Mouse (Mus musculus) neural tube, embryonic 15.5 days (tissue): Measurements from ENCODE around the gene Ubc. TPM values are rescaled to one million over a fixed set of nuclear protein-coding genes. Genes with fewer than 3 reads are reported as not detected.
"Not testable (repeated sequence)": the region's sequence is repeated elsewhere in the genome, so short reads cannot be mapped to it uniquely, and the experiment has no call there.

Experiments used
- ATAC-seq: fragments of 200-750 bp; cut with Nextera tagmentation; 2 replicates; pipeline ENCODE4 v1.8.0; 2017; ENCODE audit warnings: mild to moderate bottlenecking, moderate TSS enrichment, moderate library complexity; ENCODE audit not compliant: low FRiP score
- H3K27ac ChIP-seq: fragments of 300-500 bp; sonication (generic); replicated peaks from 2 replicates; pipeline ENCODE4 v1.5.1; 2015; ENCODE audit warnings: mild to moderate bottlenecking, inconsistent platforms
- H3K27me3 ChIP-seq: fragments of 300-500 bp; sonication (generic); replicated peaks from 2 replicates; pipeline ENCODE4 v1.6.1; 2015; ENCODE audit warnings: inconsistent platforms
- H3K36me3 ChIP-seq: fragments of 300-500 bp; sonication (generic); 2 replicates; pipeline ENCODE4 v1.6.1; 2015; ENCODE audit warnings: inconsistent platforms
- H3K4me1 ChIP-seq: fragments of 300-500 bp; sonication (generic); 2 replicates; pipeline ENCODE4 v1.6.1; 2015; ENCODE audit warnings: inconsistent platforms
- H3K4me2 ChIP-seq: fragments of 300-500 bp; sonication (generic); 2 replicates; pipeline ENCODE4 v1.6.1; 2015; ENCODE audit warnings: inconsistent platforms, mild to moderate bottlenecking, moderate library complexity
- H3K4me3 ChIP-seq: fragments of 300-500 bp; sonication (generic); replicated peaks from 2 replicates; pipeline ENCODE4 v1.5.1; 2015; ENCODE audit warnings: mild to moderate bottlenecking, inconsistent platforms
- H3K9ac ChIP-seq: fragments of 300-500 bp; sonication (generic); replicated peaks from 2 replicates; pipeline ENCODE4 v1.6.1; 2015; ENCODE audit warnings: mild to moderate bottlenecking, inconsistent platforms
- H3K9me3 ChIP-seq: fragments of 300-500 bp; sonication (generic); replicated peaks from 2 replicates; pipeline ENCODE4 v1.6.1; 2016; ENCODE audit warnings: inconsistent platforms
- WGBS: fragments of 180-500 bp; shearing (Covaris S2); methylation state at CpG from one replicate; pipeline ENCODE4 v1.1.7; 2015; ENCODE audit warnings: mixed read lengths; 5-methylcytosine and 5-hydroxymethylcytosine counted together
- polyA plus RNA-seq: library from polyadenylated mRNA; unstranded; fragments of >200 nt; fragmentation: Nextera tagmentation; extraction: Ambion mirVana; gene quantifications from 2 replicates; pipeline ENCODE4 v1.2.1, GENCODE M21; 2015

Gene Ubc
- 1,353 and 1,380 TPM in 2 replicates for polyA plus RNA-seq

GRCm38 (mm10) chr5:125389579-125390441 lies at the start of gene Ubc:
Gene Ubc (minus strand): TSS chr5:125390202.
- under 1% methylated on average over 67 of the region's 69 CpGs for WGBS
- ATAC-seq = peak; percentile 56
- Histone ChIP-seq H3K4me2 (peak within 1 kb of the TSS; percentile 94), H3K9ac (peak within 1 kb of the TSS; percentile 100), H3K27me3 (no peaks in the 10 kb centered on the region), H3K4me1 (peaks cover 54% of the 10 kb centered on the region), H3K9me3 (no peaks in the 10 kb centered on the region), H3K4me3 (peak within 1 kb of the TSS; percentile 100), H3K27ac (peak within 1 kb of the TSS; percentile 98), H3K36me3 (peaks cover 11% of the 10 kb centered on the region)

GRCm38 (mm10) chr5:125434347-125434746 lies 44.3 kb upstream of the Ubc start:
- Histone ChIP-seq H3K4me3 (peak overlapping the region; percentile 94), H3K4me2 (peak overlapping the region; percentile 91), H3K27ac (0 out of 2 replicates have a peak overlapping the region, but pooled peaks have one; percentile 49), H3K36me3 (peaks cover 23% of the 10 kb centered on the region), H3K4me1 (peaks cover 12% of the 10 kb centered on the region)
- not testable (repeated sequence) for ATAC-seq, H3K9ac ChIP-seq, H3K9me3 ChIP-seq, H3K27me3 ChIP-seq
- WGBS = 51% methylated on average over 15 of the region's 15 CpGs

- Histone ChIP-seq H3K27me3 (no peaks in the 10 kb centered on the region), H3K9me3 (no peaks in the 10 kb centered on the region), H3K27ac (peak within 1 kb of the TSS; percentile 80), H3K4me3 (peak within 1 kb of the TSS; percentile 94), H3K9ac (peak within 1 kb of the TSS; percentile 86), H3K4me1 (peaks cover 12% of the 10 kb centered on the region), H3K36me3 (peaks cover 28% of the 10 kb centered on the region), H3K4me2 (peak within 1 kb of the TSS; percentile 91)
- ATAC-seq = peak; percentile 96
- WGBS = under 1% methylated on average over 46 of the region's 46 CpGs
These were observed 43.9 kb upstream of the Ubc start, which contains the start of gene Dhx37 for GRCm38 (mm10) chr5:125433793-125434337. Gene Dhx37 (minus strand): TSS chr5:125434121.

GRCm38 (mm10) chr5:125432324-125432723 lies 42.3 kb upstream of the Ubc start:
- H3K4me2 ChIP-seq = peak overlapping the region; percentile 91
- WGBS = 94% methylated on average over 2 of the region's 2 CpGs
- not testable (repeated sequence) for ATAC-seq

GRCm38 (mm10) chr5:125426343-125426742 lies 36.3 kb upstream of the Ubc start:
- ATAC-seq = no peak
- H3K4me3 ChIP-seq = no peak overlapping the region
- no peak overlapping the region for H3K4me2 ChIP-seq
- H3K9me3 ChIP-seq = no peaks in the 10 kb centered on the region
- peaks cover 97% of the 10 kb centered on the region for H3K36me3 ChIP-seq
- no peak overlapping the region for H3K27ac ChIP-seq
- H3K4me1 ChIP-seq = no peaks in the 10 kb centered on the region
- no peaks in the 10 kb centered on the region for H3K27me3 ChIP-seq
- 98% methylated on average over 10 of the region's 10 CpGs for WGBS
- no peak overlapping the region for H3K9ac ChIP-seq

More at GRCm38 (mm10) chr5:125432324-125432723, 42.3 kb upstream of the Ubc start:
- Histone ChIP-seq H3K36me3 (peaks cover 43% of the 10 kb centered on the region), H3K4me1 (peaks cover 12% of the 10 kb centered on the region), H3K4me3 (peak overlapping the region; percentile 94; the same call in 1 of the 2 replicates)
- not testable (repeated sequence) for H3K27ac ChIP-seq, H3K27me3 ChIP-seq, H3K9ac ChIP-seq, H3K9me3 ChIP-seq

- Histone ChIP-seq H3K4me3 (no peak overlapping the region), H3K27me3 (no peaks in the 10 kb centered on the region), H3K4me2 (no peak overlapping the region), H3K36me3 (peaks cover 97% of the 10 kb centered on the region), H3K9me3 (no peaks in the 10 kb centered on the region), H3K9ac (no peak overlapping the region), H3K27ac (no peak overlapping the region), H3K4me1 (no peaks in the 10 kb centered on the region)
- no peak for ATAC-seq
- WGBS = 94% methylated on average over 10 of the region's 10 CpGs
These were observed 35.8 kb upstream of the Ubc start for GRCm38 (mm10) chr5:125425698-125426276.

- ATAC-seq = no peak
- H3K4me2 ChIP-seq = no peak overlapping the region
- no peaks in the 10 kb centered on the region for H3K9me3 ChIP-seq
- H3K4me1 ChIP-seq = no peaks in the 10 kb centered on the region
- no peak overlapping the region for H3K9ac ChIP-seq
- no peaks in the 10 kb centered on the region for H3K27me3 ChIP-seq
- H3K4me3 ChIP-seq = no peak overlapping the region
- WGBS = 85% methylated on average over 11 of the region's 11 CpGs
- H3K27ac ChIP-seq = no peak overlapping the region
- peaks cover 96% of the 10 kb centered on the region for H3K36me3 ChIP-seq
These were observed 29.1 kb upstream of the Ubc start for GRCm38 (mm10) chr5:125419124-125419523.

- Histone ChIP-seq H3K27ac (no peak overlapping the region), H3K9me3 (no peaks in the 10 kb centered on the region), H3K9ac (no peak overlapping the region), H3K36me3 (peaks cover 96% of the 10 kb centered on the region), H3K4me1 (no peaks in the 10 kb centered on the region), H3K4me3 (no peak overlapping the region), H3K27me3 (no peaks in the 10 kb centered on the region), H3K4me2 (no peak overlapping the region)
- ATAC-seq = no peak
- 91% methylated on average over 12 of the region's 12 CpGs for WGBS
These were observed 28.6 kb upstream of the Ubc start for GRCm38 (mm10) chr5:125418636-125419035.

- no peak overlapping the region for H3K9ac ChIP-seq
- H3K4me2 ChIP-seq = no peak overlapping the region
- 96% methylated on average over 8 of the region's 8 CpGs for WGBS
- H3K4me3 ChIP-seq = no peak overlapping the region
- no peak for ATAC-seq
- H3K27me3 ChIP-seq = no peaks in the 10 kb centered on the region
- peaks cover 75% of the 10 kb centered on the region for H3K36me3 ChIP-seq
- H3K9me3 ChIP-seq = no peaks in the 10 kb centered on the region
- no peaks in the 10 kb centered on the region for H3K4me1 ChIP-seq
- H3K27ac ChIP-seq = no peak overlapping the region
These were observed 26.2 kb upstream of the Ubc start for GRCm38 (mm10) chr5:125416183-125416582.

GRCm38 (mm10) chr5:125413763-125414162 lies 23.8 kb upstream of the Ubc start:
- H3K9me3 ChIP-seq = no peaks in the 10 kb centered on the region
- H3K4me2 ChIP-seq = no peak overlapping the region
- no peak for ATAC-seq
- H3K36me3 ChIP-seq = peaks cover 52% of the 10 kb centered on the region
- H3K9ac ChIP-seq = no peak overlapping the region
- WGBS = 72% methylated on average over 4 of the region's 4 CpGs
- H3K4me3 ChIP-seq = no peak overlapping the region
- peaks cover 3% of the 10 kb centered on the region; the same call in 1 of the 2 replicates for H3K4me1 ChIP-seq
- H3K27ac ChIP-seq = no peak overlapping the region
- no peaks in the 10 kb centered on the region for H3K27me3 ChIP-seq

- not testable (repeated sequence) for H3K9me3 ChIP-seq, H3K9ac ChIP-seq, H3K27ac ChIP-seq, H3K4me3 ChIP-seq, H3K27me3 ChIP-seq, H3K4me2 ChIP-seq, H3K4me1 ChIP-seq, ATAC-seq
- 89% methylated on average over 8 of the region's 8 CpGs for WGBS
- H3K36me3 ChIP-seq = peaks cover 40% of the 10 kb centered on the region
These were observed 22.5 kb upstream of the Ubc start for GRCm38 (mm10) chr5:125412536-125412935.
